Mouse (Mus musculus) myocyte (in vitro differentiated cells): ENCODE measurements at regions not wholly inside any gene's neighbourhood (a gene's known extent, or its start where the extent isn't known, plus 50 kb on each side); places are given as distances from the start of the nearest gene placed in this dataset.

Source experiments
- H3K27me3 ChIP-seq: one replicate; pipeline ENCODE4 v1.6.1; 2011; ENCODE audit not compliant: control insufficient read depth, insufficient read depth, insufficient read length
- H3K36me3 ChIP-seq: one replicate; pipeline ENCODE4 v1.6.1; 2011; ENCODE audit not compliant: control insufficient read depth, insufficient read depth
- H3K4me2 ChIP-seq: one replicate; pipeline ENCODE4 v1.6.1; 2011; ENCODE audit warnings: low read depth, control low read depth
- H3K4me3 ChIP-seq: one replicate; pipeline ENCODE4 v1.5.1; 2011; ENCODE audit warnings: mild to moderate bottlenecking, control low read depth, moderate library complexity
- H3K79me2 ChIP-seq: one replicate; pipeline ENCODE4 v1.6.1; 2011; ENCODE audit not compliant: control insufficient read depth, insufficient read depth
- H3ac ChIP-seq: one replicate; pipeline ENCODE4 v1.6.1; 2011; ENCODE audit not compliant: control insufficient read depth, insufficient read length
- CEBPB ChIP-seq: IDR thresholded peaks from 2 replicates; pipeline ENCODE4 v1.6.1; 2011; ENCODE audit warnings: mild to moderate bottlenecking, moderate library complexity; ENCODE audit not compliant: poor library complexity, insufficient read depth, severe bottlenecking
- E2F4 ChIP-seq: IDR thresholded peaks from one replicate; pipeline ENCODE4 v1.6.1; 2011; ENCODE audit warnings: mild to moderate bottlenecking, control low read depth, moderate library complexity; ENCODE audit not compliant: insufficient read depth
- MAX ChIP-seq: IDR thresholded peaks from one replicate; pipeline ENCODE4 v1.6.1; 2011; ENCODE audit warnings: low read depth, mild to moderate bottlenecking, control low read depth
- MYOD1 ChIP-seq, 3 experiments: IDR thresholded peaks; one replicate each; pipeline ENCODE4 v1.6.1; 2011; ENCODE audit warnings: control low read depth in 2 of 3, low read depth in 2 of 3, mild to moderate bottlenecking in 2 of 3, moderate library complexity in 1 of 3; ENCODE audit not compliant: insufficient read length in 2 of 3, control insufficient read depth in 1 of 3
- MYOG ChIP-seq, 3 experiments: IDR thresholded peaks; one replicate each; pipeline ENCODE4 v1.6.1; 2011; ENCODE audit warnings: control low read depth in 2 of 3, low read depth in 2 of 3, mild to moderate bottlenecking in 2 of 3; ENCODE audit not compliant: insufficient read length in 2 of 3, control insufficient read depth in 1 of 3, insufficient read depth in 1 of 3
- POLR2A ChIP-seq: IDR thresholded peaks from one replicate; pipeline ENCODE4 v1.6.1; 2011; ENCODE audit warnings: low read depth, mild to moderate bottlenecking, control low read depth, moderate library complexity; ENCODE audit not compliant: insufficient read length
- POLR2AphosphoS2 ChIP-seq: IDR thresholded peaks from one replicate; pipeline ENCODE4 v1.6.1; 2011; ENCODE audit warnings: low read depth, control low read depth; ENCODE audit not compliant: insufficient read length
- REST ChIP-seq: IDR thresholded peaks from one replicate; pipeline ENCODE4 v1.6.1; 2011; ENCODE audit warnings: mild to moderate bottlenecking, control low read depth, moderate library complexity; ENCODE audit not compliant: insufficient read depth, insufficient read length
- SRF ChIP-seq: IDR thresholded peaks from one replicate; pipeline ENCODE4 v1.6.1; 2011; ENCODE audit warnings: low read depth; ENCODE audit not compliant: control insufficient read depth, insufficient read length
- TCF12 ChIP-seq: IDR thresholded peaks from one replicate; pipeline ENCODE4 v1.6.1; 2011; ENCODE audit warnings: mild to moderate bottlenecking, control low read depth; ENCODE audit not compliant: poor library complexity, insufficient read depth, severe bottlenecking
- TCF3 ChIP-seq: IDR thresholded peaks from one replicate; pipeline ENCODE4 v1.6.1; 2011; ENCODE audit warnings: low read depth, control low read depth; ENCODE audit not compliant: insufficient read length
- USF1 ChIP-seq: IDR thresholded peaks from one replicate; pipeline ENCODE4 v1.6.1; 2011; ENCODE audit warnings: low read depth, mild to moderate bottlenecking, control low read depth, moderate library complexity

DNA sequence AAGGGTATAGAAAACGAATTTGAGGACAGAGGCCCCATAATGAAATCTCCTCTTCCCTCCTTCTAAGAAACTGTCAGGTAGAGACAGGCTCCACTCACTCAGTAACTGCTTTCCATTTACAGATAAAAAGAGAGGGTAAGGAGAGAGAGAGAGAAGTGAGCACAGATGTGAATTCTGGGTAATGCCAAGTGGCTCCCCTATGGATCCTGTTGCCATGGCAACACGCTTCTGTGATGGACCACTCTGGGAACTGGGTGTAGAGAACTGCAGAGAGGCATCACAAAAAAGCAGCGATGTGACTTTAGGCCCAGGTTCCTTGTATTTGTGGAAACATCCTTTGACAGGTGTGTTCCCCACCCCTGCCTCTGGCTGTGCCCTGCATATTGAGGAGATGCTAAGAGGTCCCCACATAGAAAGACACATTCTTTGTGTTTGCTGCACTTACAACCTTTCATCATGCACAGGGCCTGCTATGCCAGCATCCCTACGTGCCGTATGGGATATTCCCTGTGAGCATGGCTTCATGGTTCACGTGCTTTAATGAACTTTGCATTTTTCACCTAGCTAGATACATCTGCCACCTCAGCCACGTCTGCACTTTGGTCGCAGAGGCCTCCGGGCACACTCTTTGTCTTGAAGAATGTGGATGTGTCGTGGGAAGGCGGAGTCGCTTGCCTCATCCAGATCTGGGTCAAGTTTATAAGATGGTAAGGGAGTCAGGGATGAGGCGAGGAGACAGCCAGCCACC lies 84.4 kb upstream of the Irf2bp2 start:
- Histone ChIP-seq H3K36me3 (no peaks in the 10 kb centered on the region), H3ac (no peak overlapping the region), H3K79me2 (no peaks in the 10 kb centered on the region), H3K4me3 (no peak overlapping the region), H3K27me3 (no peaks in the 10 kb centered on the region), H3K4me2 (no peak overlapping the region)
- no peak for TF ChIP-seq TCF12
- no peak for TF ChIP-seq MYOG (IDR thresholded peaks at IDR 0.05; ENCODE audit: control insufficient read depth in 1 of 3, insufficient read depth in 1 of 3, insufficient read length in 2 of 3, low read depth in 2 of 3)
- no peak for TF ChIP-seq POLR2AphosphoS2
- TF ChIP-seq USF1: no peak
- no peak for TF ChIP-seq SRF
- no peak for TF ChIP-seq MYOD1 (IDR thresholded peaks at IDR 0.05; ENCODE audit: control insufficient read depth in 1 of 3, insufficient read length in 2 of 3, low read depth in 2 of 3)

DNA sequence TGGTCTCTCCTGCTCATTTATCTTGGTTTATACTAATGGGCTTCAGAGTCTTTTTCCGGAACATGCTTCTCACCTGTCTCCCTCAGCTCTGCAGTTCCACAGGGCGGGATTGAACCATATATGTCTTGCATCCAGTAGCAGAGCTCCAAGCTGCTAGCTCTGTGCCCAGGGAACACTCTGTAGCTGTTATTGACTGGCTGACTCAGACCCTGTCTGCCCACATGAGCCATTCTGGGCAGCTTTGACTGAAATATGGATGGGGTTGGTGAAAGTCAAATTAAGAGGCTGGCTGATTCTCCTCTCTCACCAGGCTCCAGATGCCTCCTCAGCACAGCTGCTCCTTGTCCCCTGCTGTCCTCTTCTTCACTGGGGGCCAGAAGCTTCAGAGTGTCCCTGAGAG lies 81.4 kb upstream of the Irf2bp2 start:
- H3K79me2 ChIP-seq: no peaks in the 10 kb centered on the region
- no peak overlapping the region for H3K4me3 ChIP-seq
- peak in 1 of 3 experiments; percentile 11 for TF ChIP-seq MYOG (IDR thresholded peaks at IDR 0.05; ENCODE audit: control insufficient read depth in 1 of 3, insufficient read depth in 1 of 3, insufficient read length in 2 of 3, low read depth in 2 of 3)
- no peak for TF ChIP-seq TCF12
- TF ChIP-seq MYOD1 (IDR thresholded peaks at IDR 0.05; ENCODE audit: control insufficient read depth in 1 of 3, insufficient read length in 2 of 3, low read depth in 2 of 3): peak in 1 of 3 experiments; percentile 20
- TF ChIP-seq MAX: no peak
- H3K36me3 ChIP-seq: no peaks in the 10 kb centered on the region
- no peak overlapping the region for H3K4me2 ChIP-seq
- no peak overlapping the region for H3ac ChIP-seq
- no peaks in the 10 kb centered on the region for H3K27me3 ChIP-seq

DNA sequence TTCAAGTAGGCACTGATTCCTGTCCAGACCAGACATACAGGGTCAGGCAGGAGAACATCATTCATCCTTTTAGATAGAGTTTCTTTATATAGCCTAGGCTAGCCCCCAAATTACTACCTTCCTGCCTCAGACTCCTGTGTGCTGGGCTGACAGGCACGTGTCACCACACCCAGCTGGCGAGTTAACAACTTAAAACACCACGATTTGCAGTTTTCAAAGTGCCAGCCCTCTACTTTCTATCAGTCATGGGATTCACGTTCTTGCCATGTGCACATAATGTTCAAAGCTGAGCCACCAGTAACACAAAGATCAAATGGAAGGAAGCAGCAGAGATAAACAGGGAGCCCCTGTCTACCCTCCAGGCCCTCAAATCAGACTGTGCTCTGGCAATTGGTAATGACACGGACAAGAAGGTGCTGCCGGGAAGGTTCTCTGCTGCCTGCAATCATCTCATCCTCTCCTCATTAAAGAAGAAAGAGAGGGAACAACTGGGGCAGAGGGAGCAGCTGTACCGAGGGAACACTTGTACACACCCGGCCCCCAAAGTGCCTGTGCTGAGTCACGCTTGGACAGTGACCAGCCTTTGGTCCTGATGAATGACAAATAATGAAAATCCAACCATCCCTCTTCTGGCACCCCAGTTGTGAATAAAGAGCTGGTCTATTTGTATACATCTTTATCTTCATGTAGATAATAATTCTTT lies 79.4 kb upstream of the Irf2bp2 start:
- Histone ChIP-seq H3K4me2 (no peak overlapping the region), H3K36me3 (no peaks in the 10 kb centered on the region), H3K27me3 (no peaks in the 10 kb centered on the region), H3K79me2 (no peaks in the 10 kb centered on the region), H3ac (no peak overlapping the region), H3K4me3 (no peak overlapping the region)
- TF ChIP-seq CEBPB (no peak), USF1 (no peak), SRF (no peak), MYOD1 (IDR thresholded peaks at IDR 0.05; ENCODE audit: control insufficient read depth in 1 of 3, insufficient read length in 2 of 3, low read depth in 2 of 3) (peak in 2 of 3 experiments; percentile 77 to 85), TCF3 (peak; percentile 53), MAX (no peak), REST (no peak), MYOG (IDR thresholded peaks at IDR 0.05; ENCODE audit: control insufficient read depth in 1 of 3, insufficient read depth in 1 of 3, insufficient read length in 2 of 3, low read depth in 2 of 3) (peak; percentile 61 to 88 (median 69)), TCF12 (peak; percentile 57), E2F4 (no peak), POLR2AphosphoS2 (no peak), POLR2A (no peak)

DNA sequence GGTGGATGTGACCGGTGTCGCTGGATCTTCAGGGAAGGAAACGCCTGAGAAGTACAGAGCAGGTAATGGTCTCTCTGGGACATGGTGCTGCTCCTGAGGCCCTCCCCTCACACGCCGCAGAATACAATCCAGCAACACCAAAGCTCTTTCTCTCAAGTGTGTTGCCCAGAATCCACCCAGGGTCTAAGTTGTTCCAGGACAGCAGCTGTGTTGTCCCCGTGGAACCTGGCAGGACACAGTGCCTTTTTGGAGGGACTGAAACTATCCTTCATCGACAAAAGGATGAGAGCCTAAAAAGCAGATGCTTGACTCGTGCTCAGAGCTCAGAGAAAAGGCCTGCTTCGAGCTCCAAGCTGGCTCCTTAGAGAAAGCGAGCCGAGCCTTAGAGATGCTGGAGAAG lies 77.8 kb upstream of the Irf2bp2 start:
- Histone ChIP-seq H3K79me2 (no peaks in the 10 kb centered on the region), H3K36me3 (no peaks in the 10 kb centered on the region), H3ac (no peak overlapping the region), H3K4me3 (no peak overlapping the region), H3K4me2 (no peak overlapping the region), H3K27me3 (no peaks in the 10 kb centered on the region)
- TF ChIP-seq TCF3 (no peak), POLR2A (no peak), USF1 (no peak), REST (no peak), E2F4 (no peak), MYOG (IDR thresholded peaks at IDR 0.05; ENCODE audit: control insufficient read depth in 1 of 3, insufficient read depth in 1 of 3, insufficient read length in 2 of 3, low read depth in 2 of 3) (no peak), SRF (no peak), POLR2AphosphoS2 (no peak), CEBPB (no peak), MYOD1 (IDR thresholded peaks at IDR 0.05; ENCODE audit: control insufficient read depth in 1 of 3, insufficient read length in 2 of 3, low read depth in 2 of 3) (no peak), TCF12 (no peak), MAX (no peak)

DNA sequence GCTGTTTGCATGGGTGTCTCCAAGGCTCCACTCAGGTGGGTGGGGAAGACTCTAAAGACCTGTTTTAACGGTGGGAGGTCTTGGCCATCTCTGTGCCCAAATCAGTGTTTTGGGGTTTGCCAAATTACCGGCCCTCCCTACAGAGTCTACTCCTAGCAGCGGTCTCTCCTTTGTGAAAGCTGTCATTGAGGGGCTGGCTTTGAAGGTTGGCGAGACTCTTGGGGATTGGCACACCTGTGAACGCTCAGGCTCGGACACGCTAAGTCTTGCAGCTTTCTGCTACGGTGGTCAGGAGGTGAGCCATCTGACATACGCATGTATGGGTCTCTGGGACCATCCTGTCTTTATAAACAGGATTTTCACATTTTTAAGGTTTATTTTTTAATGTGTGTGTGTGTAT lies 76.1 kb upstream of the Irf2bp2 start:
- Histone ChIP-seq H3K4me3 (no peak overlapping the region), H3K79me2 (no peaks in the 10 kb centered on the region), H3K27me3 (no peaks in the 10 kb centered on the region), H3ac (no peak overlapping the region), H3K36me3 (no peaks in the 10 kb centered on the region), H3K4me2 (no peak overlapping the region)
- no peak for TF ChIP-seq MYOD1 (IDR thresholded peaks at IDR 0.05; ENCODE audit: control insufficient read depth in 1 of 3, insufficient read length in 2 of 3, low read depth in 2 of 3)
- TF ChIP-seq E2F4: no peak
- no peak for TF ChIP-seq USF1
- TF ChIP-seq TCF3: no peak
- no peak for TF ChIP-seq POLR2A
- no peak for TF ChIP-seq CEBPB
- TF ChIP-seq SRF: no peak
- no peak for TF ChIP-seq POLR2AphosphoS2
- TF ChIP-seq TCF12: no peak
- no peak for TF ChIP-seq MAX
- no peak for TF ChIP-seq REST
- TF ChIP-seq MYOG (IDR thresholded peaks at IDR 0.05; ENCODE audit: control insufficient read depth in 1 of 3, insufficient read depth in 1 of 3, insufficient read length in 2 of 3, low read depth in 2 of 3): no peak
